Mouse (Mus musculus) B cell, adult 2 months (primary cell): Measurements from ENCODE around the gene Lgals3bp.
A peak's percentile ranks its signal among the peaks of the same experiment; 100 is the strongest.

Source experiments
- DNase-seq, 2 experiments: peaks; one replicate each; pipeline ENCODE4 v3.0.0; 2022

The Lgals3bp gene

DNA sequence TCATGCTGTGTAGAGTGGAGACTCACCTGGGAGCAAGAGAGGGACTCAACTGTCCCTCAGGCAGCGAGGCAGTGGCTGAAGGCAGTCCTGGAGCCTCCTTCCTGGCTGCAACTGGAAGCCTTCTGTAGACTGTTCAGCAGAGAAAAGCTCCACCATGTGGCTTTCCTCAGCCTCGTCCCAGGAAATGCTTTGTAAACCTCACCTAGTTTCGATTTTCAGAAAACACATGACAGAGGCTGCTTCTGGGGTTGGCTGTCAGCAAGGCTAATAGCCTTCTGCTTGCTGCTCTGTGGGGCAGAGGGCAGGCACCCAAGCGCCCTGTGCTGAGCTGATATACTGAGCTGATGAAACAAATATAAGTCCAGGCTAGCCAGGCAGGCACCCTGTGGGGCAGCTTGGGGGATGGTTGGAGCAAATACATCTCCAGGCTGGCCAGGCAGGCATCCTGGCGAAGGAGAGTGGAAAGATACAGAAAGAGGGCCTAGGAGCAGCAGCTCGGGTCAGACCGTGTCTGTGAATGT lies at the start of gene Lgals3bp:
Gene Lgals3bp, minus strand, starts transcription at position 333 of the 521 bp plus-strand sequence.
- DNase-seq, result peak in 1 of 2 experiments; percentile 13

GRCm38 (mm10) chr11:118451211-118451610 lies 49.3 kb upstream of the Lgals3bp start:
- no peak for DNase-seq

GRCm38 (mm10) chr11:118448385-118448784 lies 46.5 kb upstream of the Lgals3bp start:
- no peak for DNase-seq

DNA sequence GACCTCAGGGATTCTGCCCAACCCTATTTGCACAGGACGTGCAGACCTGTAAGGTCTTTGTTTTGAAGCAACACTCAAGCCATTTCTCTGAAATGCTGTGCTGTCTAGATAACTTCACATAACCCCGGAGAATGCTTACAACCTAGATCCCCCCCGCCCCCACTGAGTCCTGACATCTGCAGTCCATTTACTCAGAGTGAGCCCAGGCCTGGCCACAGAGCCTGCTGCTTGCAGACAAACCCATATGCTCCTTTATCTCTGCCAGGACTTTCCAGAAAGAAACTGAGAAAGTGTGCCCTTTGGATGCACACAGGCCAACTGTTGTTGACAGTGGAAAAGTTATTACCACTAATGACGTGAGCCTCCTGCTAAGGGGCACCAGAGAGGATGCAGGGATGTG lies 45.5 kb upstream of the Lgals3bp start:
- DNase-seq, result no peak

DNA sequence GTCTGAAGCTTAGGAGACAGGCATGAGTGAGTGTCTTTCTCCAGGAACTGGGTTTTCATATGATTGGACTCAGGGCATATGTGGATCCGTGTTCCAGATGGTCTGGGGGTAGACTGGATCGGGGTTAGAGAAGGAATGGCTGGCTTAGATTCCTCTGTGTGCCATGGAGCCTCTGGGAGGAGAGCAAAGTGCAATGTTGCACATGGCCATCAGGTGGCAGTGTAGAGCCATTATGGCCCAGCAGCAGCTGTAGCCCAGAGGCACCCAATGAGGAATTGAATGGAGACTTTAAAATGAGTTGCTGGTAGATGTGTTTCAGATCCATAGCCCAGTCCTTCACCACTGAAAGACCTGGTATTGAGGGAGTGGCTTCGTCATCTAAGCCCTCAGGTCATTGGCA lies 44.0 kb upstream of the Lgals3bp start:
- peak; percentile 74 for DNase-seq

GRCm38 (mm10) chr11:118443201-118443970 lies 41.5 kb upstream of the Lgals3bp start:
- DNase-seq, result peak; percentile 76

DNA sequence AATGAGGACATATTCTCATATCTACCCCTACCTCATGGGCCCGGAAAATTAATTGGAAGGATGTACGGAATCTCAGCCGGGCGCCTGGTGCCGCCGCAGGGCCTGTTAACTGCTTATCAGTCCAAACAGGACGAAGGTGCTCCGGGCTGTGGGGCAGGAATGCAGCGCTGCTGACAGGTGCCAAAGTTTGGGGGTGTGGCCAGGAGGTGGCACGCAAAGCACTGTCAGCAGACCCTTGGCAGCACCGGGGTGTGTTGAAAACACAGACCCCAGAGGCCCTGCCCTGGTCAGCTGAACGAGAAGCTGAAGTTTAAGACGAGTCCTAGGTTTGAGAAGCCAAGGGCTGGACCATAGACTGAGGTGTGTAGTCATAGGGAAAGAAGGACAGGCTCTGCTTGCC lies 40.8 kb upstream of the Lgals3bp start:
- DNase-seq, result no peak

DNA sequence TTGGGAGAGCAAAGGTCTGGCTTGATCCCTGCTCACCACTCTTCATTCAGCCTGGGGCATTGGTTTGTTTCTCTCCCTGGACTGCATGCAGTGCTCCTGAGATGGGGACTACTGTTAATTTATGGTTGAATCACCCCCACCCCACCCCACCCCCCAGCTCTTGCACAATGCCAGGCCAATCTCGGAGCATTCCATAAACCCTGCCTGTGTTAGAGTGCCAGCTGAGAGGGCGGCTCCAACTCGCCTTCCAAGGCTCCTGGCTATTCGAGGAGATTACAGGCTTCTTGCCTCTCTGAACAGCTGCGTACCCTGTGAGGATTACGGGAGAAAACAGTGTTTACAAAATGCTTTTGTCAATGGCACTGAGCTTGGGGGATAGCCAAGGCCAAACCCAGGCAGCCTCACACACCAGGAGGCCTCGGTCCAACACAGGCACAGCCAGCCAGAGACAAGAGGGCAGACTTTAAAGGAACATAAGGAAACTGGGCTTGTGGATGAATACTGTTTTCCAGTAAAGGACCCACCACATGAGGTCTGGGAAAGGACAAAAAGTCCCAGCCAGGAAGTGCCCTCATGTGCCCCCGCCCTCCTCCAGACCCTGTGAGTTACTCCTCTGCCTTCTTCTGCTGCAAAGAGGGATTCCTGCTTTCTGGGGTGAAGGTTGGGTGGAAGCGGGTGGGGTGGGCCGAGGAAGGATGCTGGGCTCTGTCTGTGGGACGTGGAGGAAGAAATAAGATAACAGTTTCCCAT lies 36.9 kb upstream of the Lgals3bp start:
- DNase-seq, result no peak

DNA sequence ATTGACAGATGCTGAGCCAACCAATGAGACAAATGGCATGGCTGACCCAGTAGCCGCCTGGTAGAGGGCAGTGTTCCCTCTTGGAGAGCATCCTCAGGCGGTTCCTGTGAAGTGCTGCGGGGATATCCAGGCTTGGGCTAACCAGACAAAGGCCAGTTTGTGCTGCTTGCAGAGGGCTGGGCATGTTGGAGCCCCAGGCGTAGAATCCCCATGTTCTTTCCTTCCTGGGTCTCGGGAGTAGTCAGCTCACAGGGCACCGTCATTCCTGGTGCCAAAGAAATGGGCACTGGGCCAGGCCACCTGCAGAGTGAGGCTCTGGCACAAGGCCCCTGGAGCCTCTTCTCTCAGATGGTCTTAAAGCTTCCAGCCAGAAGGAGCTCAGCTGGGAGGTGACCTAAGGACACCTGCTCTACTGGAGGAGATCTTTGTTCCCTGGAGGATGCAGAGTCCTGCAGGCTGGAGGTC lies 34.6 kb upstream of the Lgals3bp start:
- DNase-seq, result no peak

DNA sequence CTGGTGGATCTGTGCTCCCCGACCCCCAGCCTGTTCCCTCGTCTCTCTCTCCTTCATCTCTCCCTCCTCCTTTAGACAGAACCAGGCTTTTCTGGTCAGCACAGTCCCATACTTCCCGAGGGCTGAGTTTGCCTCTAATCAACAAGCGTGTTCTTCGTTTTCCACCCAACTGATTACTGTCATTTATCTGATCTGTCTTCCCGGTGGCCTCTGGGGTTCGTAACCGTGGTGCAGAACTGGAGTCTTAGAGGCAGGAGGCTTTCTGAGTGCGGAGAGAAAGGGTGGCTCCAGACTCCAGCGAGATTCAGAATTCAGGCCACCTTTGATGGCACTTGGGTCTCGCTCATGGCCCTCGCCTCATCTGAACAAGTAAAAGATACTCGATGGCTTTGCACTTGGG lies 32.2 kb upstream of the Lgals3bp start:
- no peak for DNase-seq

- no peak for DNase-seq
Measured at GRCm38 (mm10) chr11:118433398-118433868, 31.5 kb upstream of the Lgals3bp start.

DNA sequence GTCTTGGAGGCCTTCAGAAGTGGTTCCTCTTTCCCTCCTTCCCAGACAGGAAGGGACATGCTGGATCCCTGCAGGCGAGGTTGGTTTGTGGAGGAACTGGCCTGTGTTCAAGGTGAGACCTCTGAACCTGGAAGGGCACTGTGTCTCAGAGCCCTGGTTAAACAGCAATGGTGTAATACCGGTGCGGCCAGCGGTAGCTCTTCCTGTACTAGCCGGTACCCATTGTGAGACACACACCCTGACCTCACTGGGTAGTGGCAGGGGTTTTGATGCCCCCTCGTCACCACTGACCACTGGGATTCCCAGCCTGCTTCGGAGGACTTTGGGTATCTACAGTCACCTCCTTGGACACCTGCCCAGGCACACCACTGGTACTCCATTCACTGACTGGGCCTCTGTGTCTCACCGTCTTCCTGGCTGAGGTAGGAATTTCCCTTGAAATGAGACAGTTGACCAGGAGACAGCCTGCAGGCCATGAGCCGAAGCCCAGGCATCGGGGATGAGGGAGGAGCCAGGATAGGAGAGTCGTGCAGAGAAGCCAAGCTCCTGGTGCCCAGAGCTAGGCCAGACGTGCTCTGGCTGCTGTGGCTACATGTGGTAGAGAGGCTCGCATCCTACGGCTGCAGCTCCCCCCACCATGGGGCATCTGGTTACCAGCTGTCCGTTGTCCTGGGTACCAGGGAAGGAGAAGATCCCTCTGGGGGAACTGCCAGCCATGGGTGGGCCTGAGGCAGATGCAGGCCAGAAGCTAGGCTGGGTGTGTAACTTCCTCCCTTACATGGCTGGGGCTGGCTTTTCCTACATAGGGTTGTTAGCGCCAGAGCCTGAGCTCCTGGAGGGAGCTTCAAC lies 29.4 kb upstream of the Lgals3bp start:
- DNase-seq, result no peak

GRCm38 (mm10) chr11:118430291-118430885 lies 28.5 kb upstream of the Lgals3bp start:
- no peak for DNase-seq

DNA sequence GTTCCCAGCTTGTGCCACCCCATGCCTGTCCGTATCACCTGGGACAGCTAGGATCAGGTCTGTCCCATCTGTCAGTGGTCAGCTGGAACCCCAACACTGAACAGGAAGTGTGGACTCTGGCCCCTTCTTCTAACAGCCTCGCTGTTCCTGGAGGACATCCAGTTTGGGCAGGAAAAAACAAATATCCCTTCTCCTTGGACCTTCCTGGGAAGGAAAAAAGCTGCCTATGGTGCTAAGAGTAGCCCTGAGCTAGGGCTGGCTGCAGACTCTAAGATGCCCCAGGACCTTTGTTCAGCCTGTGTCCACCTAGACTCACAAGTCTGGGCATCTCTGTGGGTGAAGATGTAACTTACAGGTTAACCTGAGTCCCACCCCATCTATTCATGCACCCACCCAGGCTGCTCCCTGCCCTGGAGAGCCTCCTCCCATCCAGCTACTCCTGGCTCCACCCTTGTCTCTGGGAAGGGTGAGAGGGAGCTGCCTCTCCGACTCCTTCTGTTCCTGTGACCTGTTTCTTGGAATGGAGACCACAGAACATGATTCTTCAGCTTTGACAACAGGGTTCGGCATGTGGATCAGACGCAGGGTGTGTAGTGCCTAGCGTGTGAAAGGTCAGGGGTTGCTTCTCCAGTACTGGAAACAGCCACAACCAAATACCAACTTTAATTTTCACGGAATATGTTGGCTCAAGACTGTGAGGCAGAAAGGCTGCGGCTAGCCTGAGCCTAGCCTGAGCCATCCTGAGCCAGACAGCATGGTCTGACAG lies 27.2 kb upstream of the Lgals3bp start:
- no peak for DNase-seq

DNA sequence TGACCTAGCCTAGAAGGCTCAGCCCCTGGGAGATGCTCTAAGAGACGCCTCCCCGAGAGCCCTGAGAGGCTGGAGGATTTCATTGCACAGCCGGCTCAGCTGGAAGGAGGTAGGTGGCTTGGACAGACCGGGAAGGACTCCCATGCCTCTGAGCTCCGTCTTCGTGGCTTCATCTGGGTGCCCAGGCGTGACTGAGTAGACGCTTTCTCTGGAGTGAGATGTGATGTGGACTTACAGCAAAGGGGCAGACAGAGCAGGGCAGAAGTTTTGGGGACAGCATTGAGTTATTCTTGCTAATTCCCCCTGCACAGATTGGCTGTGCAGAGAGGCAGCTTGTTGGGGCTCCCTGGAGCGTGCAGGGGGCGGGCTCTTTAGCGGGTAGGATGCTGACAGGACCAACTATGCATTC lies 26.6 kb upstream of the Lgals3bp start:
- DNase-seq, result peak in 1 of 2 experiments; percentile 18

DNA sequence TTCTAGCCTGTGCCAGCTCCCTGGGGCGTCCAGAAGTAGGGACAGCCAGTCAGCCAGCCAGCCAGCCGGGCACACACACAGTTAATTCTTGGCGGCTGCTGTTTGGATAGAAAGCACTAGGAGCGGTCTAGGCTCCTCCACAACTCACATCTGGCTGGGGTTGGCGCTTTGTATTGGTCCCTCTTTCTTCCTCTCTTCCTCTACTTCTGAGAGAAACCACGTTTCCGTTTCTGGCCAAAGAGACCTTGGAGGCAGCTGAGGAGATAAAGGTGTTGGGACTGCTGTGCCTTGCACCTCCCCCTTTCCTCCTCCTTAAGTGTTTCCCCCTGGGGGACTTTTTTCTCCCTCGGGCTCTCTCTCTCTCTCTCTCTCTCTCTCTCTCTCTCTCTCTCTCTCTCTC lies 26.1 kb upstream of the Lgals3bp start, which contains the start of gene C1qtnf1:
Gene C1qtnf1, plus strand, starts transcription at position 218 of the 400 bp plus-strand sequence.
- DNase-seq, result no peak

DNA sequence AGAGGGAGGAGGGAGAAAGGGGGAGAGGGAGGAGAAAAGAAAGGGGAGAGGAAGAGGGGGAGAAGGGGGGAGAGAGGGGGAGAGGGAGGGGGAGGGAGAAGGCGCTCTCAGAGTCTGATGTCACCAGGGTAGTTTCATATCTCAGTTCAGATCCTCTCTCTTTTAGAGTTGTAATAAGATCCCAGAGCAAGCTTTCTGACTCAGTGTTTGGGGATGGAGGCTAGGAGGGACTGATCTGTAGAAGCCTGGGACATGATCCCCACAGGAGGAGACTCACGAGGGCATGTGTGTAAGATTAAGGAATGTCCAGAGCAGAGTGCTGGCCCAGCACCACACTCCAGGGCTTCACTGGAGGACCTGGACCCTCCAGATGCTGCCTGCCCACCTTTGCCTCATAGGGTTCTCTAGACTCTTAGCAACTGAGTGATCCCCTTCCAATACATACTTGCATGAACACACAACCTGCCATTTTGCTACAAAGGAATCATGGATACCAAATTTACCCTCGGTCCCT lies 25.4 kb upstream of the Lgals3bp start:
- DNase-seq, result no peak

GRCm38 (mm10) chr11:118426765-118427164 lies 24.9 kb upstream of the Lgals3bp start:
- no peak for DNase-seq

- DNase-seq, result no peak
Measured at GRCm38 (mm10) chr11:118424621-118425335, 22.9 kb upstream of the Lgals3bp start.

DNA sequence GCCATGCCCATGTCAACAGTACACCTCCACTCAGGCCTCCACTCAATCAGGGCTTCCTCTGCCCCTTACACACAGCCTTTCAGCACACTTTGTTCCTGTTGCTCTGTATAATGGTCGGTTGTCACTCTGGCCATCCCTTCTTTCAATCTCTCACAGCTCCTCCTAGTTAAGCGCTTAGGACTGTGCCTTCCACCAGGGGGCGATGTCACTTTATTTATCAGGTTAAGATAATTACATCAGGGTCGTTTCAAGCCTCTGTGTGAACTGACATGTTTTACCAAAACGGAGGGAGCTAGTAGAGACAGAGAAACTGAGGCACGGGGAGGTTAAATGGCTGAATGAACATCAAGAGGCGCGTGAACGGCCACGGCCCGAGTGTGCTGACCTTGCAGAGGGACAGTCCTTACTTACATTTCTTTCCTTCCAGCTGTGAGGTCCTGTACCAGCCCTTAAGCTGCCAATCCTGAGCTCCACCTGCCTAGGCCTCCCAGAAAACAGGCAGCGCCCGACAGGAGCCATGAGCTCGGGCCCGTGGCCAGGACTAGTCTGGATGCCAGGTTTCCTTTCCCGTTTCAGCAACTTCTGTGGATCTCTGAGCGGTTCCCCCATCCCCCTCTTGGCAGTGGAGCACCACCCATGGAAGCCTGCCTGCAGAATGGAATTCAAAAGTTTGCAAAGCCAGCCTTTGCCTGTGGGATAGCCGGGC lies 21.5 kb upstream of the Lgals3bp start:
- peak; percentile 84 to 87 for DNase-seq
